Comparison of ENCODE assay signal across 10 mouse cellular contexts in the genomic region with DNA sequence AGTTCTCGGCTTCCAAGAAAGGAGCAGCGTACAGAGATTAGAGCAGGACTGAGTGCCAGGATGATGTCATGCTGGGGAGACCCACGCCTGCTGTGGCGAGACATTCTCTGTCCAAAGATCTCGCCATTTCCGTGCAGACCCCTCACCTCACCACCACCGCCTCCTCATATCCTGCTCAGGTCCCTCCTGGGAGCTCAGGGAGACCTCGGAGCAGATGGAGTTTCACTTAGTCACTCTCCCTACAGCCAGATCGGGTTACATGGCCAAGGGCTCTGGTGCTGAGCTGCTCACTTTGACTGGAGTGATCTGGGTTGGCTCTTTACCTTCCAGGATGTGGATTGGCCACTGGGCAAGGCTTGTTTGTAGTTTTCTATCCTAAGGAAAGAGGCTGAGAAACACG. TPM values are rescaled to one million over a fixed set of nuclear protein-coding genes. Genes with fewer than 3 reads are reported as not detected.
A peak's percentile ranks its signal among the peaks of the same experiment; 100 is the strongest.
DNase-seq lines count a peak whose midpoint lies in the region; ATAC-seq lines count a peak whose summit lies in the region.
"Had no signal": no experiment of that assay in that cellular context is flagged by ENCODE, and none has a peak within 500 bp of the region (broad histone marks: within the 10 kb centered on the region; RNA-seq: fewer than 3 reads in every experiment).

No protein-coding gene starts in this region.

- H3K27ac ChIP-seq in hindbrain, embryonic 12.5 days, result no peak overlapping the region
- H3K27ac ChIP-seq in hindbrain, embryonic 16.5 days (ENCODE audit: low read depth, low read length), result no peak overlapping the region
- no peak overlapping the region for H3K27ac ChIP-seq in embryonic facial prominence, embryonic 13.5 days
- H3K27ac ChIP-seq in hindbrain, embryonic 15.5 days (replicated peaks), result no peak overlapping the region
- H3K27ac ChIP-seq: macrophage had no signal

- H3K27me3 ChIP-seq in hindbrain, embryonic 12.5 days, result no peaks in the 10 kb centered on the region
- no peaks in the 10 kb centered on the region for H3K27me3 ChIP-seq in hindbrain, embryonic 16.5 days (replicated peaks; ENCODE audit: control insufficient read depth, insufficient read depth, low read length)
- no peaks in the 10 kb centered on the region for H3K27me3 ChIP-seq in embryonic facial prominence, embryonic 13.5 days
- H3K27me3 ChIP-seq in hindbrain, embryonic 15.5 days, result no peaks in the 10 kb centered on the region
- H3K27me3 ChIP-seq: Patski had no signal

- H3K4me3 ChIP-seq in hindbrain, embryonic 12.5 days, result no peak overlapping the region
- H3K4me3 ChIP-seq in hindbrain, embryonic 16.5 days (ENCODE audit: low read length), result no peak overlapping the region
- no peak overlapping the region for H3K4me3 ChIP-seq in embryonic facial prominence, embryonic 13.5 days
- H3K4me3 ChIP-seq in hindbrain, embryonic 15.5 days, result no peak overlapping the region

- WGBS in hindbrain, embryonic 12.5 days, result 46% methylated on average over 10 of the region's 10 CpGs
- 52% methylated on average over 10 of the region's 10 CpGs for WGBS in hindbrain, embryonic 16.5 days
- whole genome bisulfite sequencing in embryonic facial prominence, embryonic 13.5 days, result 37% methylated on average over 10 of the region's 10 CpGs
- 50% methylated on average over 10 of the region's 10 CpGs for WGBS in hindbrain, embryonic 15.5 days

- H3K9ac ChIP-seq in hindbrain, embryonic 12.5 days, result no peak overlapping the region
- H3K9ac ChIP-seq in hindbrain, embryonic 16.5 days (ENCODE audit: low read depth, low read length), result no peak overlapping the region
- no peak overlapping the region for H3K9ac ChIP-seq in embryonic facial prominence, embryonic 13.5 days
- no peak overlapping the region for H3K9ac ChIP-seq in hindbrain, embryonic 15.5 days

- peak; percentile 2 for DNase-seq in R1 (ENCODE audit: low read depth, low spot score)
- DNase-seq in urinary bladder, postnatal 25 days (ENCODE audit: low spot score), result no peak
- DNase-seq in layer of hippocampus, adult 9-11 months, result no peak
- DNase-seq in thymus, postnatal 0 days (ENCODE audit: low spot score), result no peak

- ATAC-seq in hindbrain, embryonic 12.5 days (ENCODE audit: low FRiP score), result peak; percentile 48; the same call in 1 of the 2 replicates
- no peak for ATAC-seq in hindbrain, embryonic 16.5 days
- ATAC-seq in embryonic facial prominence, embryonic 13.5 days (ENCODE audit: insufficient number of reproducible peaks, insufficient read depth, low FRiP score, low TSS enrichment, low read depth), result no peak
- ATAC-seq in hindbrain, embryonic 15.5 days (ENCODE audit: low FRiP score, low read depth), result no peak
- ATAC-seq: Patski had no signal

- no peaks in the 10 kb centered on the region; the same call in 1 of the 2 replicates for H3K4me1 ChIP-seq in hindbrain, embryonic 12.5 days
- H3K4me1 ChIP-seq in hindbrain, embryonic 16.5 days (ENCODE audit: control insufficient read depth, insufficient read depth, low read depth, low read length), result no peaks in the 10 kb centered on the region
- peaks cover 12% of the 10 kb centered on the region for H3K4me1 ChIP-seq in embryonic facial prominence, embryonic 13.5 days
- H3K4me1 ChIP-seq in hindbrain, embryonic 15.5 days (replicated peaks), result no peaks in the 10 kb centered on the region

- H3K9me3 ChIP-seq in hindbrain, embryonic 12.5 days (replicated peaks), result no peaks in the 10 kb centered on the region
- H3K9me3 ChIP-seq in hindbrain, embryonic 16.5 days (ENCODE audit: control insufficient read depth, low read length), result no peaks in the 10 kb centered on the region
- H3K9me3 ChIP-seq in embryonic facial prominence, embryonic 13.5 days, result no peaks in the 10 kb centered on the region
- H3K9me3 ChIP-seq in hindbrain, embryonic 15.5 days, result no peaks in the 10 kb centered on the region

- peak overlapping the region; percentile 1; the same call in 1 of the 2 replicates for H3K4me2 ChIP-seq in hindbrain, embryonic 12.5 days (replicated peaks)
- no peak overlapping the region for H3K4me2 ChIP-seq in hindbrain, embryonic 16.5 days (ENCODE audit: low read length)
- peak overlapping the region; percentile 32; the same call in 1 of the 2 replicates for H3K4me2 ChIP-seq in embryonic facial prominence, embryonic 13.5 days
- H3K4me2 ChIP-seq in hindbrain, embryonic 15.5 days, result 0 out of 2 replicates have a peak overlapping the region, but pooled peaks have one; percentile 11

- H3K36me3 ChIP-seq in hindbrain, embryonic 12.5 days, result no peaks in the 10 kb centered on the region
- no peaks in the 10 kb centered on the region for H3K36me3 ChIP-seq in hindbrain, embryonic 16.5 days (ENCODE audit: control insufficient read depth, insufficient read depth, low read length)
- H3K36me3 ChIP-seq in embryonic facial prominence, embryonic 13.5 days, result no peaks in the 10 kb centered on the region
- H3K36me3 ChIP-seq in hindbrain, embryonic 15.5 days, result no peaks in the 10 kb centered on the region

RNA-seq across cellular contexts. Expression of gene Tnc, which starts 18.5 kb away (rescaled TPM):
- polyA plus RNA-seq in hindbrain, embryonic 12.5 days (2016; fragmentation: Nextera tagmentation; extraction: Ambion mirVana), result 19.3 and 33.8 TPM in 2 replicates
- 53.3 and 76.9 TPM in 2 replicates for polyA plus RNA-seq in hindbrain, embryonic 16.5 days (2015; fragmentation: Nextera tagmentation; extraction: Ambion mirVana)
- polyA plus RNA-seq in embryonic facial prominence, embryonic 13.5 days (2015; fragmentation: Nextera tagmentation; extraction: Ambion mirVana), result 48.0 and 61.7 TPM in 2 replicates
- polyA plus RNA-seq in hindbrain, embryonic 15.5 days (2015; fragmentation: Nextera tagmentation; extraction: Ambion mirVana), result 63.3 and 69.6 TPM in 2 replicates
- polyA plus RNA-seq in thymus, postnatal 0 days (2015; fragmentation: Nextera tagmentation; extraction: Ambion mirVana), result 119 and 120 TPM in 2 replicates
